Mouse (Mus musculus) G1E (cell line): ENCODE results near the gene Nf2. TPM values are rescaled to one million over a fixed set of nuclear protein-coding genes. Genes with fewer than 3 reads are reported as not detected.

ENCODE experiments used
- ATAC-seq: 2 replicates; pipeline ENCODE4 v1.8.0; 2016; ENCODE audit warnings: mild to moderate bottlenecking; ENCODE audit not compliant: insufficient number of reproducible peaks, poor library complexity, low FRiP score, severe bottlenecking; ENCODE audit errors: extremely low read depth
- DNase-seq: peaks from one replicate; pipeline ENCODE4 v3.0.0; 2012; ENCODE audit warnings: low spot score
- H3K27me3 ChIP-seq: 2 replicates; pipeline ENCODE4 v1.6.1; 2012; ENCODE audit warnings: mild to moderate bottlenecking, low read length, inconsistent platforms; ENCODE audit not compliant: insufficient read depth
- H3K36me3 ChIP-seq: replicated peaks from 2 replicates; pipeline ENCODE3; 2012; ENCODE audit warnings: mild to moderate bottlenecking, inconsistent platforms
- H3K4me1 ChIP-seq: 2 replicates; pipeline ENCODE4 v1.6.1; 2012; ENCODE audit warnings: low read depth, low read length, inconsistent platforms, mixed read lengths; ENCODE audit not compliant: insufficient read depth
- H3K4me3 ChIP-seq: 2 replicates; pipeline ENCODE4 v1.5.1; 2012; ENCODE audit warnings: low read depth, mild to moderate bottlenecking, inconsistent platforms, low read length, moderate library complexity, mixed read lengths
- H3K9me3 ChIP-seq: replicated peaks from 2 replicates; pipeline ENCODE4 v1.6.1; 2012; ENCODE audit warnings: inconsistent platforms
- CTCF ChIP-seq: IDR thresholded peaks from 2 replicates; pipeline ENCODE4 v1.5.1; 2012; ENCODE audit warnings: low read depth, low read length, inconsistent platforms, mixed read lengths
- GATA1 ChIP-seq: IDR thresholded peaks from 2 replicates; pipeline ENCODE4 v1.6.1; 2012; ENCODE audit warnings: borderline replicate concordance, low read length, inconsistent platforms, mixed read lengths
- GATA2 ChIP-seq: IDR thresholded peaks from 2 replicates; pipeline ENCODE4 v1.6.1; 2012; ENCODE audit warnings: low read depth, low read length, inconsistent platforms, borderline replicate concordance
- POLR2AphosphoS5 ChIP-seq: IDR thresholded peaks from 2 replicates; pipeline ENCODE4 v1.6.1; 2012; ENCODE audit warnings: low read depth, low read length, inconsistent platforms; ENCODE audit not compliant: insufficient replicate concordance
- TAL1 ChIP-seq: conservative IDR thresholded peaks from 2 replicates; pipeline ENCODE4 v1.6.1; 2012; ENCODE audit warnings: low read depth, low read length, inconsistent platforms, mixed read lengths
- polyA plus RNA-seq: library from polyadenylated mRNA; stranded (reverse); fragments of >175 nt; gene quantifications from 2 replicates; pipeline ENCODE4 v1.2.3, GENCODE M21; 2012
- total RNA-seq, 2 experiments: library from RNA; stranded (forward) in 1 of 2; stranded (reverse) in 1 of 2; fragments of 200-1000 nt in 1 of 2; fragments of >200 nt in 1 of 2; fragmentation: Nextera tagmentation in 1 of 2; gene quantifications; 2 replicates each; pipeline ENCODE4 v1.2.3; 2014 to 2017

The Nf2 gene
- total and polyA plus RNA-seq, 3 experiments: 43.3 to 62.2 (median 49.7) TPM

DNA sequence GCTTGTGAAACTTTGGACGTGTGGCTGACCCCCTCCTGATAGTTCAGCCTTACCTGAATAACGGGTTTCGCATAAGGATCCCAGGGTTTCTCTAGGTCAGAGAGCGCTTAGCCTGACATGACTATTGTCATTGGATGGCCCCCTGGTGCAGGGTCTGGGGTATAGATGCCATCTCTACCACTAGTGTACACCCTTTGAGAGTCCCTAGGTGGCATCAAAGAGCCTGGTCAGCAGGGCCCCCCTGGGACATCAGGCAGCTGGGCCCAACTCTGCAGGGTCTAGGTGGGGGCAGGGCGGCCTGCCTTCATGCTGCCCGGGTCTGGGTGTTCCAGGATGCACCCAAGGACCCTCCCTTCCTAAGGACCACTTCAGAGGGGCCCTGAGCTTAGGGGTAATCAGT, 113.0 kb downstream of the Nf2 start:
- DNase-seq (no peak), ATAC-seq (no peak)
- TF ChIP-seq POLR2AphosphoS5: no peak
- no peak for TF ChIP-seq GATA1
- no peak for TF ChIP-seq CTCF
- TF ChIP-seq TAL1: no peak
- no peak for TF ChIP-seq GATA2
- H3K4me3 ChIP-seq: no peak overlapping the region
- H3K9me3 ChIP-seq: no peaks in the 10 kb centered on the region
- peaks cover 66% of the 10 kb centered on the region for H3K36me3 ChIP-seq
- H3K27me3 ChIP-seq: peaks cover 12% of the 10 kb centered on the region; the same call in 1 of the 2 replicates
- no peaks in the 10 kb centered on the region for H3K4me1 ChIP-seq

DNA sequence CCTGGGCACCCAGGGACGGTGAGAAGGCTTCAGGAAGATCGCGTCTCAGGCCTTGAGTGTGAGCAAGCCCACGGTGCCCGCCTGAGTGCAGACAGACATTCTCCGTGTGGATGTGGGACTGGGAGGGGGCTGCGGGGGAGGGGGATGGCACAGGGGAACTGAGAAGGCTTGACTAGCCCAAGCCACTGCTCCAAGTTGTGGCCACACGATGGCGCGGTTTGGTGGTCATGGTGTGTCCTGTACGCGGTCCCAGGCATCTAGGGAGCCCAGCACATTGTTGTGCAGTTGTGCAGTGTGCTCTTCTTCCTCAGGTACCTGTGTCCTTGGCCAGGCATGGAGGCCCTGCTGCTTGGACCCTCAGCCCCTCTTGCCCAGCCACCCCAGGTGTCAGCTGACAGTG, 115.2 kb downstream of the Nf2 start:
- H3K27me3 ChIP-seq: no peaks in the 10 kb centered on the region
- ATAC-seq: no peak
- no peaks in the 10 kb centered on the region for H3K9me3 ChIP-seq
- peaks cover 87% of the 10 kb centered on the region for H3K36me3 ChIP-seq
- no peak for DNase-seq
- no peak overlapping the region for H3K4me3 ChIP-seq
- peaks cover 6% of the 10 kb centered on the region for H3K4me1 ChIP-seq
- TF ChIP-seq GATA1: no peak
- TF ChIP-seq GATA2: no peak

DNA sequence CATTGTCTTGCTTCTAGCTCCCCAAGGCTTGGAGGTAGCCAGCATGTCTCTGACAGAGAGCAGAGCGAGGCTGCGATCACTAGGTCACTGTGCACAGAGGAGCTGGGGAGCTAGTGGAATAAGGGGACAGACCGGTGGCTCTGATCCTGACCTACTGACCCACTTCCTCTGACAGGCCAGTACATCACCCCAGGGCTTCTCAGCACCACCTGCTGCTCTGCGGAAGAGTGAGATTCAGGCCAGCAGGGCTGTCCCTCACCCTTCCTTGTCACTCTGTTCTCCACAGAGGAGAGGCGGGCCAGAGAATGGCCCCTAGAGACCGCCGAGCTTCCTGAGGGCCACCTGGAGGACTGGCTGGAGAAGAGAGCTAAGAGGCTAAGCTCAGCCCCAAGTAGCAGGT, 117.6 kb downstream of the Nf2 start:
- Histone ChIP-seq H3K9me3 (no peaks in the 10 kb centered on the region), H3K36me3 (peaks cover 78% of the 10 kb centered on the region), H3K4me3 (no peak overlapping the region), H3K27me3 (no peaks in the 10 kb centered on the region), H3K4me1 (peaks cover 6% of the 10 kb centered on the region)
- DNase-seq: no peak
- no peak for ATAC-seq
- TF ChIP-seq GATA1 (no peak), GATA2 (no peak), CTCF (no peak), POLR2AphosphoS5 (no peak), TAL1 (no peak)

DNA sequence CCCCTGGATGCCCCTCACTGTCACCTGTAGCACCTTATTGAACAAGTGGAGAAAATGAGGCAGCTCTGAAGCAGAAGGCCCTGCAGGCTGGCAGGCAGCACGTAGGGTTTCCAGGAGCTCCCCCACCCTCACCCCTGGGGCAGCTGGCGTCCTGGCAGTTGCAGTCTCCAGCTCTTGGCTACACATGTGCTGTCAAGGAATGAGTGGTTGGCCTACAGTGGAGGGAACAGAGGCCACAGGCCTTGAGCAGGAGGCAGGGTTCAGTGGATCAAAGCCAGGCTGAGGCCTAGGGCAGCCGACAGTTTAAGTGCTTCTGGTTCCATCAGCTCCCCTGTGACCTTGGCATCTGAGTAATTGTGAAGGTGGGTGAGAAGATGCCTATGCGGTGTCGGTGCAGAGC, 118.4 kb downstream of the Nf2 start:
- no peaks in the 10 kb centered on the region for H3K9me3 ChIP-seq
- no peaks in the 10 kb centered on the region for H3K27me3 ChIP-seq
- DNase-seq (no peak), ATAC-seq (no peak)
- peaks cover 6% of the 10 kb centered on the region for H3K4me1 ChIP-seq
- TF ChIP-seq TAL1 (no peak), CTCF (no peak), GATA2 (no peak), GATA1 (no peak), POLR2AphosphoS5 (no peak)
- no peak overlapping the region for H3K4me3 ChIP-seq
- peaks cover 80% of the 10 kb centered on the region for H3K36me3 ChIP-seq

DNA sequence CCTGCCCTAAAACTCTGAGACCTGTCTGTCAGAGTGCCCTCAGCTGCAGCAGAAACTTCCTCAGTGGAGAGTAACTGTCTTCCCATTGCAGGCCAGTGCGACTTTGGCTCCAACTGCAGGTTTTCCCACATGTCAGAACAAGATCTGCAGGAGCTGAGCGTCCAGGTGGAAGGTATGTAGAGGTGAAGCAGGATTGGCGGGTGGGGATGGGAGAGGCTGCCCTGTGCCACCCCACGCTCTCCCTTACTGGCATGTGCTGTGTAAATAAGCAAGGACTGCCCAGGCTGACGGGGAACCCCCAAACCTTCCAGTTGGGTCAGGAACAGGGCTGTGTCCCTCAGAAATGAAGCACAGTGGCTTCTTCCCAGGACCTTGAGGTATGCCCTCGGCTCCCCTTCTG, 119.2 kb downstream of the Nf2 start:
- ATAC-seq (no peak), DNase-seq (no peak)
- H3K4me1 ChIP-seq: peaks cover 6% of the 10 kb centered on the region
- no peaks in the 10 kb centered on the region for H3K27me3 ChIP-seq
- H3K4me3 ChIP-seq: no peak overlapping the region
- TF ChIP-seq CTCF (no peak), GATA1 (no peak), GATA2 (no peak), TAL1 (no peak), POLR2AphosphoS5 (no peak)
- H3K36me3 ChIP-seq: peaks cover 80% of the 10 kb centered on the region
- no peaks in the 10 kb centered on the region for H3K9me3 ChIP-seq

DNA sequence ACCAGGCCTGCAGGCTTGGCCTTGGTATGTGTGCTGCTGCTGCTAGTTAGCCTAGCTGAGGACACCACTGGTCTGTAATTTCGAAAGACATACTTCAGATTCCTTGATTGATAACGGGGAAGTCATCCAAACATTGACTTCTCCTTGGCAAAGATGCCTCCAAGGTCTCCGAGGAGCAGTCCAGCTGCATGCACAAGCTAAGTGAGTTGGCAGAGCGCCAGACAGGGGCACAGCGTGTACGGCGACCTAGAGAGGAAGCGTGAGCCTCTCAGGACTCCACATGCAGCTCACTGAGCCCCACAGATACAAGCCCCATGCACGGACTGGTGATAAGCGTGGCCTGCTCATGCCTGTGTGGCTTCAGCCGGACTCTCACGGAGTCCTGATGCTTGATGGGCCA, 119.7 kb downstream of the Nf2 start:
- H3K27me3 ChIP-seq: no peaks in the 10 kb centered on the region
- DNase-seq (peak; percentile 56), ATAC-seq (no peak)
- H3K4me1 ChIP-seq: peaks cover 6% of the 10 kb centered on the region
- TF ChIP-seq GATA2 (no peak), TAL1 (no peak)
- peaks cover 80% of the 10 kb centered on the region for H3K36me3 ChIP-seq
- no peak overlapping the region for H3K4me3 ChIP-seq
- H3K9me3 ChIP-seq: no peaks in the 10 kb centered on the region

DNA sequence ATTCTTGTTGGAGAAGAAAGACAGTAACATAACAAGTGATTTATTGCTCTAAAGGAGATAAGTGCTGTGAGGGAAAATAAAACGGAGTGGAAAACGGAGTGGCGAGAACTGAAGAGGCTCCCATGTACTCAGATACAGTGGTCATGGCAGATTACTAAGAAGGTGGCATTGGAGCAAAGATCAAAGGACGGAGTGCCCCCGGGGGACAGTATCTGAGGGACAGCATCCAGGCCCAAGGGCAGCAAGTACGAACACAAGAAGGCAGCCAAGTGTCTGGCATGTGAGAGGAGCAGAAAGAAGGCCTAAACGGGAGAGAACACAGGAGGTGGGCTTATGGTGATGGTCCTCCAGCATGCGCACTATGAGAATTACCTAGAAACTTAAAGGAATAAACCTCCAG, 127.6 kb downstream of the Nf2 start:
- no peaks in the 10 kb centered on the region for H3K9me3 ChIP-seq
- no peak for ATAC-seq
- peaks cover 10% of the 10 kb centered on the region; the same call in 1 of the 2 replicates for H3K4me1 ChIP-seq
- no peak for DNase-seq
- no peak overlapping the region for H3K4me3 ChIP-seq
- no peak for TF ChIP-seq GATA2
- H3K36me3 ChIP-seq: peaks cover 78% of the 10 kb centered on the region
- H3K27me3 ChIP-seq: no peaks in the 10 kb centered on the region
